ENCODE assay signal across 24 mouse cellular contexts in genomic region chr1:106814864-106815263, GRCm38 (mm10). TPM values are rescaled to one million over a fixed set of nuclear protein-coding genes. Genes with fewer than 3 reads are reported as not detected.
"Had no signal": no experiment of that assay in that cellular context is flagged by ENCODE, and none has a peak within 500 bp of the region (broad histone marks: within the 10 kb centered on the region; RNA-seq: fewer than 3 reads in every experiment).

No protein-coding gene starts in this region.

- ATAC-seq: liver, postnatal 0 days; lung, postnatal 0 days; midbrain, embryonic 15.5 days had no signal

- H3K27ac ChIP-seq: kidney, embryonic 15.5 days; limb, embryonic 12.5 days; limb, embryonic 15.5 days; liver, embryonic 14.5 days; midbrain, embryonic 12.5 days; midbrain, embryonic 15.5 days; neural tube, embryonic 12.5 days; neural tube, embryonic 15.5 days; stomach, embryonic 15.5 days had no signal

- H3K4me3 ChIP-seq: kidney, embryonic 15.5 days; limb, embryonic 12.5 days; limb, embryonic 15.5 days; midbrain, embryonic 12.5 days; midbrain, embryonic 15.5 days; neural tube, embryonic 12.5 days; neural tube, embryonic 15.5 days; stomach, embryonic 15.5 days had no signal

- H3K9ac ChIP-seq: kidney, embryonic 15.5 days; limb, embryonic 12.5 days; limb, embryonic 15.5 days; liver, embryonic 14.5 days; liver, postnatal 0 days; lung, embryonic 14.5 days; midbrain, embryonic 12.5 days; midbrain, embryonic 15.5 days; neural tube, embryonic 12.5 days; neural tube, embryonic 15.5 days; stomach, embryonic 15.5 days had no signal

- H3K36me3 ChIP-seq: kidney, embryonic 15.5 days; limb, embryonic 12.5 days; limb, embryonic 15.5 days; midbrain, embryonic 12.5 days; midbrain, embryonic 15.5 days; neural tube, embryonic 12.5 days; neural tube, embryonic 15.5 days; stomach, embryonic 15.5 days had no signal

- H3K9me3 ChIP-seq: kidney, embryonic 15.5 days; limb, embryonic 12.5 days; limb, embryonic 15.5 days; midbrain, embryonic 12.5 days; midbrain, embryonic 15.5 days; neural tube, embryonic 12.5 days; neural tube, embryonic 15.5 days; stomach, embryonic 15.5 days had no signal

- DNase-seq: kidney, adult 8-10 months; kidney, postnatal 10 days; kidney, postnatal 36 days; left cerebral cortex, postnatal 4 days; liver, postnatal 0 days; lung, embryonic 14.5 days; right cerebral cortex, postnatal 25 days; spleen, adult 18-20 months; thymus, postnatal 25 days had no signal

- H3K4me2 ChIP-seq: kidney, embryonic 15.5 days; limb, embryonic 12.5 days; limb, embryonic 15.5 days; liver, embryonic 11.5 days; lung, embryonic 14.5 days; midbrain, embryonic 12.5 days; midbrain, embryonic 15.5 days; neural tube, embryonic 12.5 days; neural tube, embryonic 15.5 days; stomach, embryonic 15.5 days had no signal

- H3K4me1 ChIP-seq: kidney, embryonic 15.5 days; limb, embryonic 12.5 days; limb, embryonic 15.5 days; midbrain, embryonic 12.5 days; midbrain, embryonic 15.5 days; neural tube, embryonic 12.5 days; neural tube, embryonic 15.5 days; stomach, embryonic 15.5 days had no signal

- H3K27me3 ChIP-seq: kidney, embryonic 15.5 days; limb, embryonic 12.5 days; limb, embryonic 15.5 days; midbrain, embryonic 12.5 days; midbrain, embryonic 15.5 days; neural tube, embryonic 12.5 days; neural tube, embryonic 15.5 days; stomach, embryonic 15.5 days had no signal

RNA-seq across cellular contexts. Expression of gene Serpinb5, which starts 46.1 kb away (rescaled TPM):
- total RNA-seq: layer of hippocampus, adult 8-10 months; layer of hippocampus, postnatal 14 days; left cerebral cortex, adult 8-10 months; left cerebral cortex, postnatal 14 days; left cerebral cortex, postnatal 4 days had no signal
- polyA plus RNA-seq: liver, embryonic 11.5 days; liver, postnatal 0 days; midbrain, embryonic 12.5 days; neural tube, embryonic 12.5 days had no signal
